Mouse (Mus musculus) heart, embryonic 14.5 days (tissue): ENCODE measurements around the gene Zfp689. TPM values are rescaled to one million over a fixed set of nuclear protein-coding genes. Genes with fewer than 3 reads are reported as not detected.

Source experiments
- ATAC-seq: fragments of 200-750 bp; cut with Nextera tagmentation; 2 replicates; pipeline ENCODE4 v1.8.0; 2017; ENCODE audit warnings: low read depth, moderate TSS enrichment; ENCODE audit not compliant: insufficient number of reproducible peaks, insufficient read depth, low FRiP score
- H3K27ac ChIP-seq, 2 experiments: fragments of 200-500 bp in 1 of 2; fragments of 300-500 bp in 1 of 2; sonication (generic) in 1 of 2; replicated peaks in 1 of 2; 2 replicates each; pipeline ENCODE4 v1.5.1; 2012 to 2014; ENCODE audit warnings: low read depth in 2 of 2, low read length in 2 of 2, control low read depth in 1 of 2, mild to moderate bottlenecking in 1 of 2, mixed read lengths in 1 of 2; ENCODE audit not compliant: control insufficient read depth in 1 of 2, insufficient read depth in 1 of 2
- H3K27me3 ChIP-seq: fragments of 300-500 bp; sonication (generic); 2 replicates; pipeline ENCODE4 v1.6.1; 2014; ENCODE audit warnings: mild to moderate bottlenecking, low read length, control low read depth; ENCODE audit not compliant: control insufficient read depth, insufficient read depth
- H3K36me3 ChIP-seq: fragments of 300-500 bp; sonication (generic); 2 replicates; pipeline ENCODE4 v1.6.1; 2014; ENCODE audit warnings: mild to moderate bottlenecking, control low read depth, low read length, mixed read lengths; ENCODE audit not compliant: control insufficient read depth, insufficient read depth
- H3K4me1 ChIP-seq, 2 experiments: fragments of 200-500 bp in 1 of 2; fragments of 300-500 bp in 1 of 2; sonication (generic) in 1 of 2; 2 replicates each; pipeline ENCODE4 v1.6.1; 2012 to 2014; ENCODE audit warnings: low read length in 2 of 2, control low read depth in 1 of 2, mixed read lengths in 1 of 2; ENCODE audit not compliant: control insufficient read depth in 2 of 2, insufficient read depth in 2 of 2
- H3K4me2 ChIP-seq: fragments of 300-500 bp; sonication (generic); 2 replicates; pipeline ENCODE4 v1.6.1; 2014; ENCODE audit warnings: mild to moderate bottlenecking, low read length
- H3K4me3 ChIP-seq, 2 experiments: fragments of 200-500 bp in 1 of 2; fragments of 300-500 bp in 1 of 2; sonication (generic) in 1 of 2; 2 replicates each; pipeline ENCODE4 v1.5.1; 2012 to 2014; ENCODE audit warnings: low read length in 2 of 2, mild to moderate bottlenecking in 2 of 2, control low read depth in 1 of 2, low read depth in 1 of 2, moderate library complexity in 1 of 2; ENCODE audit not compliant: control insufficient read depth in 1 of 2, insufficient read depth in 1 of 2
- H3K9ac ChIP-seq: fragments of 300-500 bp; sonication (generic); 2 replicates; pipeline ENCODE4 v1.6.1; 2014; ENCODE audit warnings: mild to moderate bottlenecking, low read length
- H3K9me3 ChIP-seq: fragments of 300-500 bp; sonication (generic); 2 replicates; pipeline ENCODE4 v1.6.1; 2016; ENCODE audit warnings: low read length, control low read depth; ENCODE audit not compliant: control insufficient read depth
- WGBS: fragments of 180-500 bp; shearing (Covaris S2); extraction: QIAGEN DNeasy Blood & Tissue Kit; methylation state at CpG from one replicate; pipeline ENCODE4 v1.1.7; 2014; 5-methylcytosine and 5-hydroxymethylcytosine counted together
- polyA plus RNA-seq: library from polyadenylated mRNA; unstranded; fragments of >200 nt; fragmentation: Nextera tagmentation; extraction: Ambion mirVana; gene quantifications from 2 replicates; pipeline ENCODE4 v1.2.1, GENCODE M21; 2014

Zfp689 gene
- polyA plus RNA-seq, 1 experiment from 2014 or later: 4.9 TPM

GRCm38 (mm10) chr7:127485416-127485815 lies 36.5 kb upstream of the Zfp689 start:
- no peak overlapping the region for H3K27ac ChIP-seq
- no peaks in the 10 kb centered on the region for H3K27me3 ChIP-seq
- H3K4me2 ChIP-seq: no peak overlapping the region
- no peak overlapping the region for H3K9ac ChIP-seq
- no peak overlapping the region for H3K4me3 ChIP-seq
- 72% methylated on average over 5 of the region's 5 CpGs for WGBS
- peaks cover 97% of the 10 kb centered on the region for H3K36me3 ChIP-seq
- no peak for ATAC-seq
- H3K4me1 ChIP-seq: peaks cover 0 to 5% of the 10 kb centered on the region in 2 experiments; a peak in 2 of 4 replicates
- H3K9me3 ChIP-seq: no peaks in the 10 kb centered on the region

GRCm38 (mm10) chr7:127480321-127480720 lies 31.4 kb upstream of the Zfp689 start:
- Histone ChIP-seq H3K27ac (no peak overlapping the region), H3K9me3 (no peaks in the 10 kb centered on the region), H3K27me3 (no peaks in the 10 kb centered on the region), H3K36me3 (peaks cover 66% of the 10 kb centered on the region), H3K9ac (peak overlapping the region; percentile 97), H3K4me1 (peaks cover 3 to 22% of the 10 kb centered on the region in 2 experiments; a peak in 3 of 4 replicates), H3K4me2 (peak overlapping the region; percentile 88), H3K4me3 (peak overlapping the region; percentile 99)
- WGBS: 63% methylated on average over 2 of the region's 2 CpGs
- no peak for ATAC-seq

- Histone ChIP-seq H3K27me3 (no peaks in the 10 kb centered on the region), H3K9ac (peak overlapping the region; percentile 97), H3K27ac (peak overlapping the region; percentile 94 to 98), H3K36me3 (peaks cover 66% of the 10 kb centered on the region), H3K4me1 (peaks cover 3 to 22% of the 10 kb centered on the region in 2 experiments; a peak in 3 of 4 replicates), H3K4me3 (peak overlapping the region; percentile 99), H3K9me3 (no peaks in the 10 kb centered on the region), H3K4me2 (peak overlapping the region; percentile 88)
- WGBS: 4% methylated on average over 48 of the region's 48 CpGs
- ATAC-seq: no peak
Measured at GRCm38 (mm10) chr7:127479318-127480225, 30.6 kb upstream of the Zfp689 start.

GRCm38 (mm10) chr7:127478635-127479317 lies 29.8 kb upstream of the Zfp689 start, which contains the start of gene Fbrs:
Fbrs (plus strand) TSS chr7:127479199.
- WGBS: under 1% methylated on average over 60 of the region's 62 CpGs
- Histone ChIP-seq H3K9me3 (no peaks in the 10 kb centered on the region), H3K4me2 (peak within 1 kb of the TSS; percentile 88), H3K4me3 (peak within 1 kb of the TSS; percentile 99), H3K9ac (peak within 1 kb of the TSS; percentile 97), H3K4me1 (peaks cover 3 to 22% of the 10 kb centered on the region in 2 experiments; a peak in 3 of 4 replicates), H3K27ac (peak within 1 kb of the TSS; percentile 94 to 98), H3K27me3 (no peaks in the 10 kb centered on the region), H3K36me3 (peaks cover 66% of the 10 kb centered on the region)
- peak; percentile 82 for ATAC-seq

GRCm38 (mm10) chr7:127477687-127478634 lies 29.0 kb upstream of the Zfp689 start:
- Histone ChIP-seq H3K4me3 (peak overlapping the region; percentile 99), H3K27me3 (no peaks in the 10 kb centered on the region), H3K9me3 (no peaks in the 10 kb centered on the region), H3K9ac (peak overlapping the region; percentile 97), H3K4me2 (peak overlapping the region; percentile 88), H3K4me1 (peaks cover 3 to 22% of the 10 kb centered on the region in 2 experiments; a peak in 3 of 4 replicates), H3K36me3 (peaks cover 66% of the 10 kb centered on the region), H3K27ac (peak overlapping the region; percentile 94 to 98)
- ATAC-seq: peak; percentile 91
- under 1% methylated on average over 50 of the region's 50 CpGs for WGBS

GRCm38 (mm10) chr7:127476855-127477254 lies 27.9 kb upstream of the Zfp689 start:
- H3K4me3 ChIP-seq: peak overlapping the region in 1 of 2 experiments; percentile 99; a peak in 3 of 4 replicates
- peaks cover 55% of the 10 kb centered on the region for H3K36me3 ChIP-seq
- WGBS: 71% methylated on average over 4 of the region's 4 CpGs
- no peak for ATAC-seq
- H3K4me2 ChIP-seq: peak overlapping the region; percentile 88
- no peaks in the 10 kb centered on the region for H3K27me3 ChIP-seq
- H3K9me3 ChIP-seq: no peaks in the 10 kb centered on the region
- H3K9ac ChIP-seq: peak overlapping the region; percentile 97
- peaks cover 7 to 30% of the 10 kb centered on the region in 2 experiments; a peak in 3 of 4 replicates for H3K4me1 ChIP-seq
- H3K27ac ChIP-seq: peak overlapping the region; percentile 73 to 94; a peak in 3 of 4 replicates
